Mouse (Mus musculus) thymus, postnatal 4 days (tissue): ENCODE measurements around the gene Net1.
"Not testable (repeated sequence)": the region's sequence is repeated elsewhere in the genome, so short reads cannot be mapped to it uniquely, and the experiment has no call there.

Source experiments
- DNase-seq: peaks from one replicate; pipeline ENCODE4 v3.0.0; 2021

The Net1 gene

GRCm38 (mm10) chr13:3889111-3889510 lies 28.9 kb downstream of the Net1 start:
- DNase-seq: no peak

DNA sequence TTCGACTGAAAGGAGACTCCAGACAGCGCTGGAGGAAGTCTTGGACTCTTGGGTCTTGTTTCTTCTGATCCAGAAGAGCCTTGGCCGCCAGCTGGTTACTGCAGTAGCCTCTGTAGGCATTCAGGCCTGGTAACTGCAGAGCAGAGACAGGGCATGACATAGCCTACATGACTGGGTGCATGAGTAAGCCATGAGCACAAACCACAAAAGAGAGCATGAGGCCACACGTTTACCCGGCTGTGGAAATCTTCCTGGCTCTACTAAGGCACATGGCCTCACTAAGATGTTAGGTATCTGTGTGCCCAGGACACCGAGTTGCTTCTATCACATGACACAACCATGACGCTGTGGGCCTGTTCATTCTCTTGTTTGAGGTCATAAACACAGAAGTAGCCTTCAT lies 31.4 kb downstream of the Net1 start:
- DNase-seq: no peak

DNA sequence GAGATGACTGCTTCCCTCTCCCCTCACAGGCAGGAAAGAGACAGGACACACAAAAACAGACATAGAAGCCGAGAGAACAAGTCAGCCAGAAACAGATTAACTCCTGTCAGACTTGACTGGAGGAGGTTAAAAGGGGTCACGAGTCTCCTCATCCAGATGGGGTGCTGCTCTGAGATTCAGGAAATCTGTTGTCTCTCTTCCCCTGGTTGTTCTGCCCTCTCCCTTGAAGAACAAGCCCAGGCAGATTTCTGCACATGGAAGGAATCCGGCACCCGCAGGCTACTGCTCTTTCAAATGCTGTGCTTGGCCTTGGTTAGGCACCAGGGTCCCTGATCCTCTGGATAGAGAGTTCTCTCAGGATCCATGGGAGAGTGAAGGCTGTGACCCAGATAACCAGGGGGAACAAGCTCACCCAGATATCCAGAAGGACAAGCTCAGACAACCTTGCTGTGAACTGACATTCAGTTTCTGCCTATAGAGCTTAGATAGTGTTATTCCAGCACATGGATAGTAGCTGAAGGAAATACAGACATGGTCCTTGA lies 40.3 kb downstream of the Net1 start:
- no peak for DNase-seq

DNA sequence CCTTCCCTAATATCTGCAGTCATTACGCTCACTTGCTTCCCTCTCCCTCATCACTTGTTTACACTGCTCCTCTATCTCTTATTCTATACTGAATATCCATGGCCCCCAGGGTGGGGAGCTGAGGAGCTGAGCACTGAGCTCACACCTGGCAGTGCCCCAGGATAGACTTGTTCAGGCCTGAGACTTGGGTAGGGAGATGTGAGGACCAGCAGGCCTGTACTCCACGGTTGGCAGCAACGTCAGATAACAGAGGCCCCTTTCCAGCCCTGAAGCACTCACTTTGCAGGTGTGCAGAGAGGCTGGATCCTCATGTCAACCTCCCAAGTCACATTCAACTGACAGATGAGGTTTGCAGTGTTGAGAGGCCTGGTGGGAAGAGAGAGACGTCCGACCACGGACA lies 40.8 kb downstream of the Net1 start:
- no peak for DNase-seq

DNA sequence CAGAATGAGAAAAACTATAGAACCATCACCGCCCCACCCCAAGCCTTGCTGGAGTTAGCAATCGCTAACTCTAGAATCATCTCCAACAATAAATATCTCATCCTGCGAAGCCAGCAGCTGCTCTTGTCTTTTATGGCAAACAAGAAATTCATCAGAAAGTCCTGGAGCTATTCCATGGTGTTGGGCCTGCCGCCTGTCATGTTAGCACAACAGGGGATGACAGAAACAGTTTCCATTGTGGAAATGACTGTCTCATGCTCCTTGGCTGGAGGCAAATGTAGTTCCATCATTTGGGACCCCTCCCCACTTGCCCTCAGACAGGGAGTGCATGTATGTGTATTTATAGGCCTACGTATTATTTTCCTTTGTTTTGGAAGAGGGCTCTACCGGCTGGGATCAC lies 41.6 kb downstream of the Net1 start:
- DNase-seq: no peak

DNA sequence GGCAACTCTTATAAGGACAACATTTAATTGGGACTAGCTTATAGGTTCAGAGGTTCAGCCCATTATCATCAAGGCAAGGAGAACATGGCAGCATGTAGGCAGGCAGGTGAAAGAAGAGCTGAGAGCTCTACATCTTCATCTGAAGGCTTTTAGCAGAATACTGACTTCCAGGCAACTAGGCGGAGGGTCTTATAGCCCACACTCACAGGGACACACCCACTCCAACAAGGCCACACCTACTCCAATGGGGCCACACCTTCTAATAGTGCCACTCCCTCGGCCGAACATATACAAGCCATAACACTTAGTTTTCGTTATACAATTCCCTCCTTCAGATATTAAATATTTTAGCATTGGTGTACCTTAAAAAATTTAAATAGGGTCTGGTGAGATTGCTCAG lies 45.2 kb downstream of the Net1 start:
- DNase-seq: no peak

GRCm38 (mm10) chr13:3869901-3870300 lies 48.1 kb downstream of the Net1 start:
- DNase-seq: no peak

- DNase-seq: no peak
Measured at GRCm38 (mm10) chr13:3867158-3867557, 50.9 kb downstream of the Net1 start.

DNA sequence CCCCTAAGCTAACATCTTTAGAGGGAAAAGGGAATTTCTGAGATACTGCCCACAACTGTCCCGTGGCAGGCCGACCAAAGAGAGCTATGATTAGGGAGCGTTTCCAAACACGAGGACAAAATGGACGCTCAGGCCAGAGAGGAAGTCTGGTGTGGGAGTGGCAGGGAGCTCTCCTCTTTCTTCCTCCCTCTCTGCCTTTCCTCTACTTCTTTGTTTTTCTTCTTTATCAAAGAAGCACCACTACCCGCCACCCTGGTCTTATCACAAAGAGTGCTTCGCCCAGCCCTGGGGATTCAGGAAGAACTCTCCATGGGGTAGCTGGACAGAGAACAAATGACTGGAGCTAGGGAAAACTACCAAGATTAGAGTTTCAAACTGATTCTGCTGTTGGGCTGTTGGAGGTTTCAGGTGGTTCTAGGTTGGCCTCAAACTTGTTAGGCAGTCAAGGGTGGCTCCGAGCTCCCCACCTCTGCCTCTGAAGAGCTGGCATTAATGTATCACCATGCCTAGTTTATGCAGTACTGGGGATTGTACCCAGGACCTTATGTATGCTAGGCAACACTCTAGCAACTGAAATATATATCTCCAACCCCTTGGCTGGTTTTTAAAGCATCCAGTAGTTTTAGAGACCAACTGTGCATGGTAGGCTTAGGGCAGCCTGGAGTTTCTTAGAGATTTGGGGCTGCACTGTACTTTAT lies 51.5 kb downstream of the Net1 start:
- no peak for DNase-seq

GRCm38 (mm10) chr13:3865648-3866354 lies 52.2 kb downstream of the Net1 start:
- DNase-seq: no peak

- no peak for DNase-seq
Measured at GRCm38 (mm10) chr13:3862922-3863580, 55.0 kb downstream of the Net1 start.

DNA sequence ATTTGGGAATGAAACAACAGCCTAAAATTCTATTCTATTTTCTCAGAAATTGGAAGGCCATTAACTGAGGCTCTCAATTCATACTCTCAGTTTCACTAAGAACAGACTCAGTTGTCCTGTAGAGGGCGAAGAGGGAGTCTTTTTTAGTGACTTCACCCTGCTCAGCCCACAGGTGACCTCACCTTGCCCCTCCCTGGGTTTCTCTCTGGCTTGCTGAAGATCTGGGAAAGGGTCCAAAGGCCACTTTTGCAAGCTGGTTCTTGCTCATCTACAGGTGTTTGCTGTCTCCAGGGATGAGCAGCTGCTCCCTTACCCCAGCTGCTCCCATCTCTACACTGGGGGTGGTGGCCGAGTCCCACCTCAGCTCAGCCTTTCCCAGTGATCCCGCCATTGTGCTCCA lies 55.7 kb downstream of the Net1 start:
- DNase-seq: no peak

DNA sequence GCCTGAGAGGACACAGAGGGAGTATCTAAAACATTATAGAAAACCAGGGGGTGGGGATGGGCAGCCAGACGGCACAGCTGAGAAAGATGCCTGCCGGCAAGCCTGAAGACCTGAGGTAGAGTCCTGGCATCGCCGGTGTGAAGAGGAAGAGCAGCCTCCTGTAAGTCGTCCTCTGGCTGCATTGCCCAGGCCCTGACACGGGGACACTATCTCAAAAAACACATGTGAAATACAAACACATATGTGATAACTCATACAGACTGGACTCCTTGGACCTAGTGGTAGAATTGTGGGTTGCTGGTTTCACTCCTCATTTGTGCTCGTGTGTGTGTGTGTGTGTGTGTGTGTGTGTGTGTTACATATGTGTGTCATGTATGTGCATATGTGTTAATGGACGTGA lies 56.8 kb downstream of the Net1 start:
- DNase-seq: no peak

DNA sequence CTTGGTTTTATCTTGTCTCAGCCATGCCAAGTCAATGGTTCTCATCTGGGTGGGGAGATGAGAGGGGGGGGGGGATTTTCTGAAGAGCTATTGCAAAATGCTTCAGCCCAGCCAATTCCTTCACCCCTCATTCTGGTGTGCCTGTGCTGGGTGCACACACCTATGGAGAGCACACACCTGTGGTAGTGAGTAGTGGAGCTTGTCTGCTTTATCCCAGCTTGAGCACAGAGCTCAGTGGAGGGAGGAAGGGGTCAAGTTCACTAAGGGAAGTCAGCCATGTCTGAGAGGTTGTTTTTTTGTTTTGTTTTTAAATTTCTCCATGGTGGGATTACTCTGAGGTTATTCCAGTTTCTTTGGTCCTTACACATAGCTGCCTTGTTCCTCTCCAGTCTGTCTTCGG lies 61.8 kb downstream of the Net1 start:
- no peak for DNase-seq

DNA sequence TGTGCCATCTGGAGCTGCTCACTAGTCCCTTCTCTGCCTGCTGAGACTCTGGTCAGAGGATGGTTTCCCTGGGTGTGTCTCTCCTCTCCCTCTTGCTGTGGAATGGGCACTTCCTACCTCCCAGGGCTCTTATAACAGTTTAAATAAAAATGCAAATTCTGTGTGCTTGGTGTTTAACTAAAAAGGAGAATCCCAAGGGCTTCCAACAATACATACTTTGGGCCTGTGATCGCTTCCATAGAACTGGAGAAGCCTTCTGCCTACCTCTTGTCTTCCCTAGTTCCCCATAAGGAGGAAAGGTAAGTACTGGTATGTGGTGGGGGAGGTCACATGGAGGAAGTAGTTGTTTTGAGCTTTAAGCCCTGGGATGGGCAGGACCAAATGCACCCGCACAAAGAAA lies 63.2 kb downstream of the Net1 start:
- no peak for DNase-seq

GRCm38 (mm10) chr13:3853648-3854333 lies 64.2 kb downstream of the Net1 start, which contains the start of gene Calm5:
TSS of gene Calm5 (plus strand) at chr13:3854173.
- DNase-seq: not testable (repeated sequence)

GRCm38 (mm10) chr13:3850330-3850729 lies 67.7 kb downstream of the Net1 start:
- DNase-seq: no peak

- DNase-seq: not testable (repeated sequence)
Measured at GRCm38 (mm10) chr13:3840662-3841061, 77.4 kb downstream of the Net1 start.

GRCm38 (mm10) chr13:3837312-3837807 lies 80.7 kb downstream of the Net1 start, which contains the start of gene Calm4:
TSS of gene Calm4 (plus strand) at chr13:3837757.
- DNase-seq: not testable (repeated sequence)

GRCm38 (mm10) chr13:3833644-3834043 lies 84.4 kb downstream of the Net1 start:
- not testable (repeated sequence) for DNase-seq

DNA sequence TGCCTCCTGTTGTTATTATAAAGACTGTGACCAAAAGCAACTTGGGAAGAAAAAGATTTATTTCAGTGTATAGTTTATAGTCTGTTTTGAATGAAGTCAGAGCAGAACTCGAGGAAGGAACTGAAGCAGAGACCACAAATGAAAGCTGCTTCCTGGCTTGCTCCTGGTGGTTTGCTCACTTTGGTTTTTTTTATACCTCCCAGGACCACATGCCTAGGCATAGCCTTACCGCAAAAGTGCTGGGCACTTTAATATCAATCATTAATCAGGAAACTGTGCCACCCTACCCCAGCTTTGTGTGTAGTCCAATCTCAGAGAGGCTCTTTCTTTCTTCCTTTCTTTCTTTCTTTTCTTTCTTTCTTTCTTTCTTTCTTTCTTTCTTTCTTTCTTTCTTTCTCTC lies 85.6 kb downstream of the Net1 start:
- no peak for DNase-seq
